In genomic region chr9:104002913-104003330, GRCm38 (mm10) we compare ENCODE assay signal across 8 mouse cellular contexts. TPM values are rescaled to one million over a fixed set of nuclear protein-coding genes. Genes with fewer than 3 reads are reported as not detected.
DNase-seq lines count a peak whose midpoint lies in the region; ATAC-seq and TF ChIP-seq lines count a peak whose summit lies in the region.

No protein-coding gene starts in this region.

- peaks cover 23% of the 10 kb centered on the region for H3K4me1 ChIP-seq in heart, embryonic 12.5 days (replicated peaks)
- 0 out of 2 replicates have a peak, but pooled peaks cover 9% of the 10 kb centered on the region for H3K4me1 ChIP-seq in forebrain, embryonic 13.5 days
- peaks cover 18% of the 10 kb centered on the region for H3K4me1 ChIP-seq in kidney, embryonic 15.5 days
- H3K4me1 ChIP-seq in liver, postnatal 0 days (ENCODE audit: insufficient read depth): peaks cover 10% of the 10 kb centered on the region
- H3K4me1 ChIP-seq in neural tube, embryonic 14.5 days (ENCODE audit: control insufficient read depth, insufficient read depth, low read length): no peaks in the 10 kb centered on the region

- peak; percentile 72 for TF ChIP-seq CTCF in liver, postnatal 0 days (IDR thresholded peaks at IDR 0.05; ENCODE audit: low read depth)

- under 1% methylated on average over 37 of the region's 37 CpGs for whole genome bisulfite sequencing in heart, embryonic 12.5 days
- under 1% methylated on average over 37 of the region's 37 CpGs for WGBS in forebrain, embryonic 13.5 days
- WGBS in kidney, embryonic 15.5 days: under 1% methylated on average over 37 of the region's 37 CpGs
- under 1% methylated on average over 33 of the region's 37 CpGs for WGBS in liver, postnatal 0 days (ENCODE audit: insufficient replicate concordance)
- WGBS in neural tube, embryonic 14.5 days: under 1% methylated on average over 37 of the region's 37 CpGs

- ATAC-seq in heart, embryonic 12.5 days (ENCODE audit: insufficient number of reproducible peaks, low FRiP score): peak; percentile 54
- ATAC-seq in forebrain, embryonic 13.5 days: peak; percentile 65
- ATAC-seq in kidney, embryonic 15.5 days (replicated peaks; ENCODE audit: low FRiP score): peak; percentile 55
- peak; percentile 44 for ATAC-seq in liver, postnatal 0 days
- peak; percentile 56 for ATAC-seq in neural tube, embryonic 14.5 days (ENCODE audit: low read depth)

- no peak for TF ChIP-seq EP300 in liver, postnatal 0 days (IDR thresholded peaks at IDR 0.05; ENCODE audit: low read depth)

- H3K4me3 ChIP-seq in heart, embryonic 12.5 days: peak overlapping the region; percentile 84
- H3K4me3 ChIP-seq in forebrain, embryonic 13.5 days: peak overlapping the region; percentile 67
- peak overlapping the region; percentile 79 for H3K4me3 ChIP-seq in kidney, embryonic 15.5 days (replicated peaks)
- H3K4me3 ChIP-seq in liver, postnatal 0 days (ENCODE audit: low read depth, low read length): peak overlapping the region; percentile 66
- peak overlapping the region; percentile 64 for H3K4me3 ChIP-seq in neural tube, embryonic 14.5 days (ENCODE audit: low read depth, low read length)

- peak overlapping the region; percentile 72 for H3K4me2 ChIP-seq in heart, embryonic 12.5 days
- peak overlapping the region; percentile 72 for H3K4me2 ChIP-seq in forebrain, embryonic 13.5 days
- peak overlapping the region; percentile 85 for H3K4me2 ChIP-seq in kidney, embryonic 15.5 days
- H3K4me2 ChIP-seq in liver, postnatal 0 days (ENCODE audit: low read depth, low read length): peak overlapping the region; percentile 88
- H3K4me2 ChIP-seq in neural tube, embryonic 14.5 days (ENCODE audit: low read depth, low read length): peak overlapping the region; percentile 58

- intact Hi-C loops in heart, postnatal 25 days (cut with DNase I): loop anchor here (10.0 kb wide), 1 partner anchor 638 kb away; the partner anchor contains the start of gene Cdv3

- H3K27ac ChIP-seq in heart, embryonic 12.5 days (ENCODE audit: poor library complexity, severe bottlenecking): peak overlapping the region; percentile 86
- H3K27ac ChIP-seq in forebrain, embryonic 13.5 days: peak overlapping the region; percentile 69
- peak overlapping the region; percentile 90 for H3K27ac ChIP-seq in kidney, embryonic 15.5 days
- peak overlapping the region; percentile 65 for H3K27ac ChIP-seq in liver, postnatal 0 days (ENCODE audit: low read depth)
- peak overlapping the region; percentile 81 for H3K27ac ChIP-seq in neural tube, embryonic 14.5 days (ENCODE audit: low read depth, low read length)

- peak overlapping the region; percentile 84 for H3K9ac ChIP-seq in heart, embryonic 12.5 days
- H3K9ac ChIP-seq in forebrain, embryonic 13.5 days: peak overlapping the region; percentile 71
- H3K9ac ChIP-seq in kidney, embryonic 15.5 days: peak overlapping the region; percentile 68
- H3K9ac ChIP-seq in liver, postnatal 0 days (replicated peaks): peak overlapping the region; percentile 67
- peak overlapping the region; percentile 64 for H3K9ac ChIP-seq in neural tube, embryonic 14.5 days (replicated peaks; ENCODE audit: low read depth, low read length)

- H3K9me3 ChIP-seq in heart, embryonic 12.5 days (replicated peaks): no peaks in the 10 kb centered on the region
- H3K9me3 ChIP-seq in forebrain, embryonic 13.5 days (replicated peaks): no peaks in the 10 kb centered on the region
- no peaks in the 10 kb centered on the region for H3K9me3 ChIP-seq in kidney, embryonic 15.5 days (replicated peaks)
- H3K9me3 ChIP-seq in liver, postnatal 0 days (ENCODE audit: low read length): no peaks in the 10 kb centered on the region
- H3K9me3 ChIP-seq in neural tube, embryonic 14.5 days (ENCODE audit: control insufficient read depth, low read length): no peaks in the 10 kb centered on the region

- peaks cover 14% of the 10 kb centered on the region for H3K36me3 ChIP-seq in heart, embryonic 12.5 days
- no peaks in the 10 kb centered on the region for H3K36me3 ChIP-seq in forebrain, embryonic 13.5 days (ENCODE audit: poor library complexity, severe bottlenecking)
- peaks cover 13% of the 10 kb centered on the region for H3K36me3 ChIP-seq in kidney, embryonic 15.5 days
- no peaks in the 10 kb centered on the region; the same call in 1 of the 2 replicates for H3K36me3 ChIP-seq in liver, postnatal 0 days (replicated peaks; ENCODE audit: insufficient read depth, low read length)
- H3K36me3 ChIP-seq in neural tube, embryonic 14.5 days (ENCODE audit: control insufficient read depth, insufficient read depth, low read length): no peaks in the 10 kb centered on the region

- no peaks in the 10 kb centered on the region for H3K27me3 ChIP-seq in heart, embryonic 12.5 days (replicated peaks)
- peaks cover 3% of the 10 kb centered on the region for H3K27me3 ChIP-seq in forebrain, embryonic 13.5 days
- H3K27me3 ChIP-seq in kidney, embryonic 15.5 days: no peaks in the 10 kb centered on the region
- no peaks in the 10 kb centered on the region for H3K27me3 ChIP-seq in liver, postnatal 0 days (ENCODE audit: insufficient read depth, low read length)
- H3K27me3 ChIP-seq in neural tube, embryonic 14.5 days (ENCODE audit: control insufficient read depth, insufficient read depth, low read length): no peaks in the 10 kb centered on the region

- no peak for DNase-seq in heart, postnatal 25 days (ENCODE audit: low spot score)
- DNase-seq in ZHBTc4 (ENCODE audit: low read depth, low spot score): peak; percentile 89
- DNase-seq in liver, postnatal 0 days: peak; percentile 74
- DNase-seq in thymus, postnatal 14 days: peak; percentile 73

RNA-seq across cellular contexts. Expression of gene Nphp3, which starts 0.6 kb away (rescaled TPM):
- 6.8 and 7.7 TPM in 2 replicates for polyA plus RNA-seq in heart, embryonic 12.5 days (2016; fragmentation: Nextera tagmentation; extraction: Ambion mirVana)
- total RNA-seq in heart, postnatal 25 days (2021): 1 to 10 TPM; 2.1 to 3.5 TPM
- polyA plus RNA-seq in forebrain, embryonic 13.5 days (2015; fragmentation: Nextera tagmentation; extraction: Ambion mirVana): 2.9 and 3.1 TPM in 2 replicates
- 5.9 and 6.7 TPM in 2 replicates for polyA plus RNA-seq in kidney, embryonic 15.5 days (2015; fragmentation: Nextera tagmentation; extraction: Ambion mirVana)
- polyA plus RNA-seq in liver, postnatal 0 days (2015; fragmentation: Nextera tagmentation; extraction: Ambion mirVana): 1.00 and 1.2 TPM in 2 replicates
- 3.6 and 5.0 TPM in 2 replicates for polyA plus RNA-seq in neural tube, embryonic 14.5 days (2014; fragmentation: Nextera tagmentation; extraction: Ambion mirVana)

RNA-seq across cellular contexts. Expression of gene Gm28305, which starts 37.5 kb away (rescaled TPM):
- not detected in 2 replicates for polyA plus RNA-seq in heart, embryonic 12.5 days (2016; fragmentation: Nextera tagmentation; extraction: Ambion mirVana)
- not detected for total RNA-seq in heart, postnatal 25 days (2021)
- polyA plus RNA-seq in forebrain, embryonic 13.5 days (2015; fragmentation: Nextera tagmentation; extraction: Ambion mirVana): not detected in 2 replicates
- not detected in 2 replicates for polyA plus RNA-seq in kidney, embryonic 15.5 days (2015; fragmentation: Nextera tagmentation; extraction: Ambion mirVana)
- polyA plus RNA-seq in liver, postnatal 0 days (2015; fragmentation: Nextera tagmentation; extraction: Ambion mirVana): not detected in 2 replicates
- not detected in 2 replicates for polyA plus RNA-seq in neural tube, embryonic 14.5 days (2014; fragmentation: Nextera tagmentation; extraction: Ambion mirVana)
